Mouse (Mus musculus): ENCODE measurements around the gene Dupd1. TPM values are rescaled to one million over a fixed set of nuclear protein-coding genes. Genes with fewer than 3 reads are reported as not detected.
"Not testable (repeated sequence)": the region's sequence is repeated elsewhere in the genome, so short reads cannot be mapped to it uniquely, and the experiment has no call there.

Dupd1 gene
- total RNA-seq, 2 experiments from 2014 or later = 0.53 TPM; not detected in 1

GRCm38 (mm10) chr14:21685411-21686146, 28.8 kb downstream of the Dupd1 start:
- DNase-seq (ENCODE audit: low spot score in 2 of 2) = peak in 1 of 2 experiments; percentile 62
- intact Hi-C loops (cut with DNase I) = no loop called here

GRCm38 (mm10) chr14:21683834-21684233, 30.5 kb downstream of the Dupd1 start:
- DNase-seq (ENCODE audit: low spot score in 2 of 2) = no peak
- intact Hi-C loops (cut with DNase I) = no loop called here

- DNase-seq (ENCODE audit: low spot score in 2 of 2) = no peak
- intact Hi-C loops (cut with DNase I) = no loop called here
These were observed 31.7 kb downstream of the Dupd1 start for GRCm38 (mm10) chr14:21682681-21683129.

- intact Hi-C loops (cut with DNase I) = loop anchor here (2.0 to 10.0 kb wide), 2 partner anchors 63 to 165 kb away; partner anchors contain the start of gene Comtd1
These were observed 34.7 kb downstream of the Dupd1 start for GRCm38 (mm10) chr14:21679631-21680201.

GRCm38 (mm10) chr14:21678509-21679285, 35.7 kb downstream of the Dupd1 start:
- intact Hi-C loops (cut with DNase I) = loop anchor here (2.0 to 10.0 kb wide), 2 partner anchors 64 to 166 kb away; partner anchors contain the start of gene Comtd1
- peak in 1 of 2 experiments; percentile 54 for DNase-seq (ENCODE audit: low spot score in 2 of 2)

More at GRCm38 (mm10) chr14:21679631-21680201, 34.7 kb downstream of the Dupd1 start:
- no peak for DNase-seq (ENCODE audit: low spot score in 2 of 2)

GRCm38 (mm10) chr14:21676223-21676622, 38.2 kb downstream of the Dupd1 start:
- peak in 1 of 2 experiments; percentile 50 for DNase-seq (ENCODE audit: low spot score in 2 of 2)
- intact Hi-C loops (cut with DNase I) = loop anchor here (10.0 kb wide), 1 partner anchor 169 kb away; the partner anchor contains the start of gene Comtd1

- DNase-seq (ENCODE audit: low spot score in 2 of 2) = no peak
- intact Hi-C loops (cut with DNase I) = loop anchor here (10.0 kb wide), 1 partner anchor 170 kb away; the partner anchor contains the start of gene Comtd1
These were observed 39.9 kb downstream of the Dupd1 start for GRCm38 (mm10) chr14:21674471-21674870.

- intact Hi-C loops (cut with DNase I) = loop anchor here (10.0 kb wide), 1 partner anchor 172 kb away; the partner anchor contains the start of gene Comtd1
- no peak for DNase-seq (ENCODE audit: low spot score in 2 of 2)
These were observed 41.3 kb downstream of the Dupd1 start for GRCm38 (mm10) chr14:21673100-21673499.

GRCm38 (mm10) chr14:21670422-21671006, 43.9 kb downstream of the Dupd1 start:
- intact Hi-C loops (cut with DNase I) = loop anchor here (10.0 kb wide), 1 partner anchor 174 kb away; the partner anchor contains the start of gene Comtd1
- DNase-seq (ENCODE audit: low spot score in 2 of 2) = not testable (repeated sequence)

GRCm38 (mm10) chr14:21669633-21670421, 44.5 kb downstream of the Dupd1 start:
- intact Hi-C loops (cut with DNase I) = loop anchor here (10.0 kb wide), 1 partner anchor 175 kb away; the partner anchor contains the start of gene Comtd1
- DNase-seq (ENCODE audit: low spot score in 2 of 2) = no peak

GRCm38 (mm10) chr14:21669218-21669617, 45.2 kb downstream of the Dupd1 start:
- DNase-seq (ENCODE audit: low spot score in 2 of 2) = no peak
- intact Hi-C loops (cut with DNase I) = no loop called here

GRCm38 (mm10) chr14:21662465-21663142, 51.8 kb downstream of the Dupd1 start:
- intact Hi-C loops (cut with DNase I) = no loop called here
- DNase-seq (ENCODE audit: low spot score in 2 of 2) = no peak

GRCm38 (mm10) chr14:21659652-21660051, 54.7 kb downstream of the Dupd1 start:
- DNase-seq (ENCODE audit: low spot score in 2 of 2) = peak in 1 of 2 experiments; percentile 76
- intact Hi-C loops (cut with DNase I) = loop anchor here (2.0 kb wide), 2 partner anchors 159 to 523 kb away; no protein-coding TSS in a partner anchor

- intact Hi-C loops (cut with DNase I) = loop anchor here (2.0 kb wide), 2 partner anchors 158 to 522 kb away; no protein-coding TSS in a partner anchor
These were observed 55.2 kb downstream of the Dupd1 start for GRCm38 (mm10) chr14:21659155-21659554.

GRCm38 (mm10) chr14:21653813-21654212, 60.6 kb downstream of the Dupd1 start:
- intact Hi-C loops (cut with DNase I) = no loop called here
- DNase-seq (ENCODE audit: low spot score in 2 of 2) = no peak

More at GRCm38 (mm10) chr14:21659155-21659554, 55.2 kb downstream of the Dupd1 start:
- DNase-seq (ENCODE audit: low spot score in 2 of 2) = no peak

GRCm38 (mm10) chr14:21640806-21641435, 73.5 kb downstream of the Dupd1 start:
- DNase-seq (ENCODE audit: low spot score in 2 of 2) = peak; percentile 45 to 91
- intact Hi-C loops (cut with DNase I) = no loop called here

- peak in 1 of 2 experiments; percentile 75 for DNase-seq (ENCODE audit: low spot score in 2 of 2)
- intact Hi-C loops (cut with DNase I) = loop anchor here (5.0 kb wide), 2 partner anchors 91 to 114 kb away; no protein-coding TSS in a partner anchor
These were observed 77.8 kb downstream of the Dupd1 start for GRCm38 (mm10) chr14:21636548-21636947.

All from left cerebral cortex, postnatal 25 days (tissue).